Mouse (Mus musculus): ENCODE data around the gene Vsir.

- TF ChIP-seq CTCF (IDR thresholded peaks at IDR 0.05; ENCODE audit: control insufficient read depth, insufficient read depth, low read length) (no peak), POLR2A (IDR thresholded peaks at IDR 0.05; ENCODE audit: borderline replicate concordance, control insufficient read depth, low read depth, low read length) (no peak)
Observed at GRCm38 (mm10) chr10:60411794-60412193, 65.1 kb downstream of the Vsir start.

All from bone marrow, adult 2 months (tissue).